Mouse (Mus musculus): Measurements from ENCODE around the gene Tmem14c.

The Tmem14c gene

DNA sequence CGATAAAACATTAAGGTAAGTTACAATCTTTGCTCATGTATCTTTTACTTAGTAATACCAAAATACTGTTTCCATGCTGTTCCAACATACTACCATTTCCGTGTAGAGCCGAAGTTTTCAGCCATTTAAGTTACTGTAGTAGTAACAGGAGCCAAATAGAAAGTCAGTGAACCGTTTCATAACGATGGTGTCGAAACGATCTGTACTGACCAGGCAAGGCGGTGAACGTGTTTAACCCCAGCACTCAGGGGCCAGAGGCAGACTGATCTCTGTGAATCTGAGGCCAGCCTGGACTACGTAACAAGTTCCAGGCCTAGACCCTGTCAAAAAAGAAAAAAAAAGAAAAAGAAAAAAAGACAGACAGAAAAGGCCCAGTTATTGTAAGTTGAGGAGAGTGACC, 7.8 kb upstream of the Tmem14c start:
- CTCF ChIA-PET: interaction anchor here (0.7 kb wide), 1 partner anchor 14 kb away, joined by 5 read pairs; no protein-coding TSS in a partner anchor

DNA sequence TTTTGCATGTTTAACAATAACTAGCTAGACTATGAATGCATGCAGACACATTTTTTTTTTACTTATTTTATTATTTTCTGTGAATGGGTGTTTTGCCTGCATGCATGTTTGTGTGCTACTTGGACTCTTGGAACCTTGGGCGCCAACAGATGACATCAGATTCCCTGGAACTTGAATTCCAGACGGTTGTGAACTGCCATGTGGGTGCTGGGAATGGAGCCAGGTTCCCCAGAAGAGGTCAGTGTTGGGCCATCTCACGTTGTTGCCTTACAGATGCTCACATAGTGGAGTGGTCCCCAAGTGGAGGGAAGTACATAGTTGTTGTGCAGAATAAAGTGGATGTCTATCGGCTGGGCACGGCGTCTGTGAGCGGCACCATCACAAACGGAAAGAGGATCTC, 7.1 kb upstream of the Tmem14c start:
- CTCF ChIA-PET: interaction anchor here (0.7 kb wide), 1 partner anchor 15 kb away, joined by 5 read pairs; no protein-coding TSS in a partner anchor

DNA sequence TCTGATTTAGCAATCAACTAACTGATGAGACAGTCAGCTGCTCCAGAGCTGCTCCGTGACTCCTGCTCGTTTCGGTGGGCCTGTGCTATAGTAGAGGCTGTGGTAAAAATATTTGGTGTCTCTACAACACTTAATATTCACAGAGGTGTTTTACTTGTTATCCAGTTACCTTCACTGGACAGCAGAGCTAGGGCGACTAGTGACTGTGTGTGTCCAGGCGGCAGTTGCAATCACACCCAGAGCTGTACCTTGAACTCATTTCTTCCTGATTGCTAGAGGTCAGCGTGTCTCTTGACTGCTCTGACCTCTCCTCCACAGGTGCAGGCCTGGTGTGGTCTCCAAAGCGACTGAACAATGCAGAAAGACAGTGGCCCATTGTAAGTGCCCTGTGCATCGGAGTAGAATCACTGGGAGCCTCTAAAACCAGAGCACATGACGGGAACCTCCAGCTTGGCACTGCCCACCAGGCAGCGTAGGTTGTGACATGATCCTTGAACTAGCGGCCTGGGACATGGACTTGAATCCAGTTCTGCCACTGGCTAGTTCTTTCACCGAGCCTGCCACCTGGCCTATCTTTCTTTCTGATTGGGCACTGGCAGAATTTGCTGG, 809 bp downstream of the Tmem14c start:
- CTCF ChIA-PET: no interaction called here

DNA sequence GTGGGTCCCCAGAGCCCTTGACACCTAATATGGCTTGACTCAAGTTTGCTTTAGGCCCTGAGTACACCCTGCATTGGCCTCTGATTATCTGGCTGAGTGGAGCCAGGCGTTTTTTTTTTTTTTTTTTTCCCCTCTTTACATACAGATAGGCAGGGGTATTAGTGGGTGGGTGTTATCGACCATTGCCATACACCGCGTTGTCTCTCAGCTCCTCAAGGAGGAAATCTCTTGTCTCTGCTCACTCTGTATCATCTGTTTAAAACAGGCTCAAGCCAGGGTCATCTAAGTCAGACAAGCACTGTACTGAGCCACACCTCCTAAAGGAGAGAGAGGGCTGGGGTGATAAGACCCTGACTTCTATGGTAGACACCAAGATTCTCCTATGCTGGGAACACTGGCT, 1.7 kb downstream of the Tmem14c start:
- CTCF ChIA-PET: no interaction called here

DNA sequence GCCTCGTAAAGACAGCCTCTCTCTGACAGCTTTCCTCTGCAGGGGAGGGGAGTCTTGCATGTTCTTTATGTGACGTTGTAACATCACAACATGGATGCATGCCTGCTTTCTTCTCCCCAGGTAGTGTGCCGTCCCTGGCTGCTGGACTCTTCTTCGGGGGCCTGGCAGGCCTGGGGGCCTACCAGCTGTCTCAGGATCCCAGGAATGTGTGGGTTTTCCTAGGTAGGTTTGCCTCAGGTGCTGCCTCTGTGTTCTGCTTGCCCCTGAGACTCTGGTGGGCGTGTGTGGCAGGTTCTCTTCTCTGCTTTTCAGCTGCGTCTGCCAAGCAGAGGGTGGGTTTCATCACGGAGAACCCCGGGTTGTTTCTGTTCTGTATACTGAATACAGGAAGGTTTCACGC, 2.1 kb downstream of the Tmem14c start:
- CTCF ChIA-PET: no interaction called here

DNA sequence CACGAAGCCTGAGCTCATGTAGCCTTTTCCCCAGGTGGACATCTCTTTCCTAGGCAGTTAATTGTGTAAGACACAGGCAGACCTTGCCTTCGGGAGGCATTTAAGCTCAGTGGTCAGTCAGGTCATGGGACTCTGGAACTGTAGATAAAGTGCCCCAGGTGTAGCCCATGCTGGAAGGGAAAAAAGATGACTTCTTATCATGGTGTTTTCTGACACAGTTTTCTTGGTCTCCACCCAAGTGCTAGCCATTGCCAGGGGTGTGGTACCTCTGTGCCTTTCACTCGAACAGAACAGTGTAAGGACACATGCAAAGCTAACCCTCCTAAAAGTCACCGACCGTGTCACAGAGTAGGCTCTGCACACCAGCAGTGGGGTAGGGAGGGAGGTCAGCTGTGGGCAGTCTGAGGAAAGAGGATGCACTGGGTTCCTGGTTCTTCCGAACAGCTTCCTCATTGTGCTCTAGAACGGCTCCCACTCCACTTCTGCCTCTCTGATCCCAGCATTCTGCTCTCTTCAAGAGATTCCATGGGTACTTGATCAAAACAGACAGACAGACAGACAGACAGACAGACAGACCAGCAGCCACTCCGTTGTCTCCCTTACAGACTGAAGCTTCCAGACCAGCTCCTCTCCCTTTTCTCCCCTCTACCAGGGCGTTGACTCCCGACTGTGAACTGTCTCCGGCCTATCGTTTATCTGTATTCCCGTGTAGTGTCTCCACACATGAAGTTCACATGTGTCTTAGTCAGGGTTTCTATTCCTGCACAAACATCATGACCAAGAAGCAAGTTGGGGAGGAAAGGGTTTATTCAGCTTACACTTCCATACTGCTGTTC, 2.9 kb downstream of the Tmem14c start:
- CTCF ChIA-PET: no interaction called here

DNA sequence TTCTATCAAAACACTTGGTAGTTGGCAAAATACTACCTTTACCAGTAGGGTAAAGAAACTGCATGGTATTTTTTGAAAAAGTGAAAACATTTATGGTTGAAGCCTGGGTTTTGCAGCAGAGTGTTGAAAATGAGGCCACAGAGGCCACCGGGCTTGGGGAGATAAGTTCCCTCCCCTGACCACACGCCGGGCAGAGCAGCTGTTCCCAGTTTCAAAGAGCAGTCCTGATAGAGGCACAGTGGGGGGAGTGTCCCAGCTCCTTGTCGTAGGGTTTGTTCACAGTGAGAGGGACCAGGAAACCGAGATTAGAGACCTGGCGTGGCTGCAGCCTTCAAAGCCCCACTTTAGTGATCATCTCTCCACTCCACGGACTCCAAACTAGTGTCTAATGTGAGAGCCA, 4.4 kb downstream of the Tmem14c start:
- CTCF ChIA-PET: no interaction called here

DNA sequence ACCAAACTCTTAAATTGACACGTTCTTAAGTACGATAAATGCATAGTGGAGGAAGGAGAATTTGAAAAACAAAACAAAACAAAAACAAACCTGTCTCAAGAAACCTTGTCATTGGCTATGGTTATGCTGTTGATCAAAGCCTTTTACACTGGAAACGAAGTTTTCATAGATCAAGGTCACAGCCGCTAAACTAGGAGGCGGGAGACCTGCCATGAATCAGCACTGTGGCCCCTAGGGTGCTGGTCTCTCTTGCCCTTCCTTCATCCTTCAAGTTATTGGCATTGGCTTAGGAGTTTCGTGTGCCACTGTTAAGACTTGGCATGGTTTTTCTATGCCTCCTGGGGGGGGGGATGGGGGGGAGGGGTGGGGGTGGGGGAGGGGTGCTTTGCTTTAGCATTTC, 5.5 kb downstream of the Tmem14c start:
- CTCF ChIA-PET: no interaction called here

DNA sequence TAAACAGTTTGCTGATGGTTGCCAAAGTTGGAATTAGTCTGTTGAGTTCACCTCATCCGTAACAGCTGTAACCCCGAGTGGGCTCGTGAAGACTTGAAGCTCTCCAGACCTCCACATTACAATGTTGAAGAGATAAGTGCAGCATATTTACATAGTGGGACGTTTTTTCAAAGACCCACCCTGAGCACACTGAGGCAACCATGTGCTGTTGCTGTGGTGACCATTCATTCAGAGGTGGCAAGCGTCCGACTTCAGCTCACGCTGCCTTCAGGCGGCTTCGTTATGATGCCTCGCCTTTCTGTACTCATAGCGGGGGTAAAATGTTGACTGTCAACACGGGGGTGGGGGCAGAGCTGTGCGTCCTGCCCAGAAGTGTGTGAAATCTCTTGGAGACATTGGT, 6.0 kb downstream of the Tmem14c start:
- CTCF ChIA-PET: interaction anchor here (0.9 kb wide), 1 partner anchor 27 kb away, joined by 4 read pairs; no protein-coding TSS in a partner anchor

DNA sequence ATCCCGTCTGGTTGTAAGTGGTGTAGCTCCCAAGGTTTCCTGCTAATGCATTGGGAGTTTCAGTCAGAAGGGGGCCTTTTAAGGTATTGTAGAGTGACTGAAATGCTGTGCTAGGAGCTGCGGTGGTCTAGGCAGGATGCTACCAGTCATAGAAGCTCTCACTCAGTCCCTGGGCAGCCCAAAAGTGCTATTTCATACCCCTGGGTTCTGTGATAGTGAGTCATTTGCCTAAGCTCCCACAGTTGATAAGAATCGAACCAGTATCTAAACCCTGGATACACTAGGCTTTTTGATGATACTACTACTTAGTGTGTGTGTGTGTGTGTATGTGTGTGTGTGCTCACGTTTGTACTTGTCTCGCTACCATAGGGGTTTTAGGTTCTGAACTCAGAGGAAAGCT, 14.0 kb downstream of the Tmem14c start:
- CTCF ChIA-PET: no interaction called here

DNA sequence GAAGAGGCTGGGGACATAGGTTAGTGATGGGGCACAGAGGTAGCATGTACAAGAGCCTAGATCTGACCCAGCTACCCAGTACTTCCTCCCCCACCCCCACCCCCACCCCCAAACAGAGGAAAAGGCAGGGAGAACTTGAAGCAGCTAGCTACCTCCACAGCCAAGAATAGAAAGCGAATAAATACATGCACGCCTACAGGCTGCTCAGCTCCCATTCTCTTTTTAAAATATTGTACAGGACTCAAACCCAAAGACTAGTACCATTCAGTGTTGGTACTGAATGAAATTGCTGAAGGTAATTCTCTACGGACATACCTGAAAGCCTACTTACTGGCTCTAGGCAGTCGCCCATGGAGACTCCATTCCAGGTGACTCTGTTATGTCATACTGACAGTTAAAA, 26.4 kb downstream of the Tmem14c start:
- CTCF ChIA-PET: no interaction called here

DNA sequence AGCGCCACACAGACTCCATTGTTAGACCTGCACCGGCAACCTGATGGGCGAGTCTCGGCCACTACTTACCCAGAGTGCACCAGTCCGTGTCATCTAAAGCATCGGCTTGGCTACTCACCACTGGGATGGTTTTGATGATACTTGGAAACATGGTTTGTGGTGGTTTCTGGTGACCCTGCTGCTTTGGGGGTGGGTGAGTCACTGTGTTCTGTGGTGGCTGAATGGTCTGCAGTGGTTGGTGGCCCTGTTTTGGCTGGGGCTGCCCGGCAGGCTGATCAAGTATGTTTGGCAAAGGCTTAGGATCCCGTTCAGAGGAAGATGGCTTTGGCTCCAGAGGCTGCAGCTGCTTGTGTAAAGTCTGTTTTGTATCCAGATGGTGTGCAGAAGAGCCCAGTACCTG, 29.8 kb downstream of the Tmem14c start:
- CTCF ChIA-PET: interaction anchor here (0.7 kb wide), 1 partner anchor 51 kb away, joined by 3 read pairs; no protein-coding TSS in a partner anchor

DNA sequence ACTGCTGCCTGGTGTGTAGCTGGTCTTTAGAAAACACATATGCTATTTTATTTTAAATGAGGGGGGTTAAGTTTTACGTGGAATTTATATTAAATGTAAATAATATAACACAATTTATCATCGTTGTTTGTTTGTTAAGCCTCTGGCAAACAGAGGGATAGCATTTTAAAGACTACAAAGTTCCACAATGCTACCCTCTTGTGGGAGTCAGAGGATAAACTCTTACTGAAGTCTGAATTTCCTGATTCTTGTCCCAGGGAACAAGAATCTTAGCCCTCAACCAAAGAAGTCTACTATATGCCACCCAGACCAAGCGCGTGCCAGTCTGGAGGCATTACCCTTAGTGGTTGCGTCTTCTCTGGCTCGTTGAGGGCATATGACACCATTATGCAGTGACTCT, 31.2 kb downstream of the Tmem14c start:
- CTCF ChIA-PET: no interaction called here

DNA sequence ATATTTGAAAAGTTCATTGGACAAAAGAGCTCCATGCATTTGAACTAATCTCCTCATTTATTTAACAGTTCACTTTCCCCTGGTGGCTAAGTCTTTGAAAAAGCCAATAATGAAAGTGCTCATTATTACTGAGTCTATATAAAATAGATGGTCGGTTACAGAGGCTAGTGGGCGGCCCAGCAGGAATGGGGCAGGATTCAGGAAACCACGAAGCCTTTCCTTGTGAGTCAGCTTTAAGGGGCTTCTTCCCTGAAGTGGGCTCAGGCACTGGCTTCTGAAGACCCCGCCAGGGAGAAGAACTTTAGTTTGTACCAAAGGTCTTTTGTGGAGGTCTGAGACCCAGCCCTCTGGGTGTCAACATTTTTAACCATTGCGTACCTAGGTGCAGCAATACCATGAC, 35.9 kb downstream of the Tmem14c start:
- CTCF ChIA-PET: no interaction called here

DNA sequence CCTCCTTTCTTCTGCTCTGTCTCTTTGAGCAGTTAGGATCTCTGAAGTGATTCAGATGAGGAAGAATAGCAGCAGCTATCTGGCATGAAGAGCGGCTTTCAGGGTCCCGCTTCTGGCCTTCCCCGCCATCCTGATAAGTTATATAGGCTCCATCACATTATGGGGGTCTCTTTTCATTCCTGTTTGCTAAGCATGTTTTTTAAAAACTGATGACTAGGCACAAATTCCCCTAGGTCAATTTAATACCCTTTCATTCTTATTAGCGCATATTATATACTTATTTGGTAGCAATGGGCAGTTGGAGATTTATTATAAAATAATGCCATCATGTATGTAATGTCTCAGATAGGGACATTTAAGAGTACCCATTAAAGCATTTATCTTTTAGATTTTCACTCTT, 51.5 kb downstream of the Tmem14c start:
- CTCF ChIA-PET: no interaction called here

DNA sequence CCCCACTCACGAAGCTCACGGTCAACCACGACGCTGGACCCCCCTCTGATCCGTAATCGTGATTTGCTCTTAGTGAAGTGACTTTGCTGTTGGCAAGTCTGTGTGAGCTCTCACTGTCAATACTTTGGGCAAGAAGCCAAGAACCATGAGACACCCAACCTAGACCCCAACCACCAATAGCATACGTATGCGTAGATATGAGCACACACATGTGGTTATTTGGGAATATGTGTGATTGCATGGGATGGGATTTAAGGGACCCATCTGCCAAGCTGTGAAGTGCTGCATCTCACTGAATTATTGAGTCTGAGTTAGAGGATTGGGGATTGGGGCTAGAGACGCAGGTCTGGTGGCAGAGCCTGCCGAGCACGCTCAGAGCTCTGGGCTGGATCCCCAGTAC, 55.5 kb downstream of the Tmem14c start:
- CTCF ChIA-PET: no interaction called here

All from spleen, embryonic (tissue).